Mouse (Mus musculus) lung, postnatal 0 days (tissue): ENCODE results near the gene Acbd3. TPM values are rescaled to one million over a fixed set of nuclear protein-coding genes. Genes with fewer than 3 reads are reported as not detected.

ENCODE experiments used
- ATAC-seq: fragments of 200-750 bp; cut with Nextera tagmentation; 2 replicates; pipeline ENCODE4 v1.8.0; 2017; ENCODE audit warnings: moderate library complexity
- DNase-seq: peaks from one replicate; pipeline ENCODE4 v3.0.0-alpha.2; 2016; ENCODE audit warnings: low spot score
- H3K27ac ChIP-seq: fragments of 300-500 bp; sonication (generic); 2 replicates; pipeline ENCODE4 v1.5.1; 2014; ENCODE audit warnings: antibody characterized with exemption, mild to moderate bottlenecking, low read length, mixed read lengths
- H3K27me3 ChIP-seq: fragments of 300-500 bp; sonication (generic); replicated peaks from 2 replicates; pipeline ENCODE4 v1.6.1; 2014; ENCODE audit warnings: low read length, mixed read lengths; ENCODE audit not compliant: insufficient read depth
- H3K36me3 ChIP-seq: fragments of 300-500 bp; sonication (generic); 2 replicates; pipeline ENCODE4 v1.6.1; 2014; ENCODE audit warnings: low read length, mixed read lengths; ENCODE audit not compliant: insufficient read depth
- H3K4me1 ChIP-seq: fragments of 300-500 bp; sonication (generic); 2 replicates; pipeline ENCODE4 v1.6.1; 2014; ENCODE audit warnings: antibody characterized with exemption, low read depth, low read length, mixed read lengths; ENCODE audit not compliant: insufficient read depth
- H3K4me2 ChIP-seq: fragments of 300-500 bp; sonication (generic); replicated peaks from 2 replicates; pipeline ENCODE4 v1.6.1; 2014; ENCODE audit warnings: low read depth, mild to moderate bottlenecking, low read length, moderate library complexity, mixed read lengths
- H3K4me3 ChIP-seq: fragments of 300-500 bp; sonication (generic); 2 replicates; pipeline ENCODE4 v1.5.1; 2014; ENCODE audit warnings: low read depth, low read length
- H3K9ac ChIP-seq: fragments of 300-500 bp; sonication (generic); replicated peaks from 2 replicates; pipeline ENCODE4 v1.6.1; 2014; ENCODE audit warnings: low read depth, mild to moderate bottlenecking
- H3K9me3 ChIP-seq: fragments of 300-500 bp; sonication (generic); 2 replicates; pipeline ENCODE4 v1.6.1; 2016; ENCODE audit warnings: low read length, mixed read lengths
- CTCF ChIP-seq: IDR thresholded peaks from 2 replicates; pipeline ENCODE4 v1.5.1; 2016; ENCODE audit warnings: antibody characterized with exemption, mild to moderate bottlenecking
- EP300 ChIP-seq: IDR thresholded peaks from 2 replicates; pipeline ENCODE4 v1.6.1; 2016; ENCODE audit warnings: antibody characterized with exemption, mild to moderate bottlenecking, control low read depth
- WGBS: fragments of 180-500 bp; shearing (Covaris S2); extraction: QIAGEN DNeasy Blood & Tissue Kit; methylation state at CpG from one replicate; pipeline ENCODE4 v1.1.7; 2014; 5-methylcytosine and 5-hydroxymethylcytosine counted together
- polyA plus RNA-seq: library from polyadenylated mRNA; unstranded; fragments of >200 nt; fragmentation: Nextera tagmentation; extraction: Ambion mirVana; gene quantifications from 2 replicates; pipeline ENCODE4 v1.2.1, GENCODE M21; 2015

Gene Acbd3
- polyA plus RNA-seq: 17.0 and 18.5 TPM in 2 replicates

DNA sequence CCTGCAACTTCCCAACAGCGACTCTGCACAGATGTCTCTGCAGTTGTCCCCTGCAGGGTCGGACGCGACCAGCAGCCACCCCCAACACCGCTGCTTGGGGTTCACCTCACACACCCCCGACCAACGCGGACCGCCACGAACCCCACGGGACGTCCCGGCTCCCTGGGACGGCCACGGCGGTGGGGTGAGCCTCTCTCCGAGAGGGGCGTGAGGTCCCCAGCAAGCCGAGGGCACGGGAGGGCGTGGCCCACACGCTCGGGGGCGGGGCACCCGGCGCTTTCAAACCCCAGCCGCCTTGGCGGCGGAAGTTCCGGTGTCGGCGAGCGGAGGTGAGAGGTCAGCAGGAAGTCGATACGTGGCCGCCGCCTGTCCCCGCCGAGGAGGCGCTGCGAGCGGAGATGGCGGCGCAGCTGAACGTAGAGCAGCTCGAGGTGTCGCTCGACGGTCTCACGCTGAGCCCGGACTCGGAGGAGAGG is at the start of gene Acbd3:
TSS of gene Acbd3 (plus strand) at position 340 of the 476 bp plus-strand sequence.
- WGBS: under 1% methylated on average over 48 of the region's 52 CpGs
- no peaks in the 10 kb centered on the region for H3K36me3 ChIP-seq
- peak; percentile 27; the same call in 1 of the 2 replicates for TF ChIP-seq CTCF
- TF ChIP-seq EP300: no peak

DNA sequence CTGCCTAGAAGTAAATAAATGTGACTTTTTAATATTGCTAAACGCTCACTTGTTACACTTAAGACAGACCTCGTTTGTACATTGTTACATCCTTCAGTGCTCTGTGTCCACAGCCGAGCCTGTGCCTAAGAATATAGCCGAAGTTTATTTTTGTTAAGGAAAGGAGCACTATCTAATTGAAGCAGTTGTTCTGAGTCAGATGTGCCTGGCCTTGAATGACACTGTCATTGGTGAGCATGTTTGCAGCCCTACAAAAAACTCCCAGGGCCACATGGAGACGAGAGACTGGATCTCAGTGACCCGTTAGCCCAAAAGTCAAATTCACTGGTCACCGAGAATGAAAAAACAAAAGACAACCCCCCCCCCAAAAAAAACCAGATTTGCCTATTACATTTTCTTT is 34.6 kb upstream of the Acbd3 start:
- WGBS: 84% methylated on average over 7 of the region's 7 CpGs
- peaks cover 6% of the 10 kb centered on the region; the same call in 1 of the 2 replicates for H3K36me3 ChIP-seq
- no peak for ATAC-seq

More for the DNA sequence above, at the start of gene Acbd3:
- H3K9me3 ChIP-seq: no peaks in the 10 kb centered on the region
- peak within 1 kb of the TSS; percentile 96 for H3K4me3 ChIP-seq
- DNase-seq (peak; percentile 96), ATAC-seq (peak; percentile 97)
- H3K4me2 ChIP-seq: peak within 1 kb of the TSS; percentile 86
- H3K27ac ChIP-seq: peak within 1 kb of the TSS; percentile 95
- peak within 1 kb of the TSS; percentile 86 for H3K9ac ChIP-seq
- peaks cover 12% of the 10 kb centered on the region for H3K4me1 ChIP-seq
- no peaks in the 10 kb centered on the region for H3K27me3 ChIP-seq

GRCm38 (mm10) chr1:180696626-180697352 is 29.1 kb upstream of the Acbd3 start, which contains the start of gene Mixl1:
Gene Mixl1, minus strand, starts transcription at chr1:180697034.
- 1% methylated on average over 51 of the region's 79 CpGs for WGBS
- H3K4me3 ChIP-seq: peak within 1 kb of the TSS; percentile 33

More for the DNA sequence above, 34.6 kb upstream of the Acbd3 start:
- no peak overlapping the region for H3K9ac ChIP-seq
- no peak overlapping the region for H3K27ac ChIP-seq
- H3K4me2 ChIP-seq: no peak overlapping the region
- H3K4me3 ChIP-seq: no peak overlapping the region
- no peak for TF ChIP-seq EP300
- H3K4me1 ChIP-seq: no peaks in the 10 kb centered on the region
- H3K27me3 ChIP-seq: peaks cover 8% of the 10 kb centered on the region; the same call in 1 of the 2 replicates
- no peaks in the 10 kb centered on the region for H3K9me3 ChIP-seq
- DNase-seq: no peak

GRCm38 (mm10) chr1:180698063-180698462 is 27.8 kb upstream of the Acbd3 start:
- Histone ChIP-seq H3K9me3 (no peaks in the 10 kb centered on the region), H3K36me3 (no peaks in the 10 kb centered on the region), H3K27ac (no peak overlapping the region), H3K4me2 (no peak overlapping the region), H3K4me1 (no peaks in the 10 kb centered on the region), H3K9ac (no peak overlapping the region), H3K4me3 (no peak overlapping the region), H3K27me3 (peaks cover 23% of the 10 kb centered on the region; the same call in 1 of the 2 replicates)
- TF ChIP-seq CTCF (no peak), EP300 (no peak)
- ATAC-seq (no peak), DNase-seq (no peak)
- WGBS: 65% methylated on average over 5 of the region's 5 CpGs

More at GRCm38 (mm10) chr1:180696626-180697352, 29.1 kb upstream of the Acbd3 start, which contains the start of gene Mixl1:
- DNase-seq (peak; percentile 15), ATAC-seq (peak; percentile 32)
- Histone ChIP-seq H3K27ac (no peak within 1 kb of the TSS), H3K27me3 (peaks cover 23% of the 10 kb centered on the region; the same call in 1 of the 2 replicates), H3K4me1 (no peaks in the 10 kb centered on the region), H3K4me2 (peak within 1 kb of the TSS; percentile 61), H3K9ac (no peak within 1 kb of the TSS), H3K36me3 (no peaks in the 10 kb centered on the region), H3K9me3 (no peaks in the 10 kb centered on the region)
- TF ChIP-seq CTCF (no peak), EP300 (no peak)

DNA sequence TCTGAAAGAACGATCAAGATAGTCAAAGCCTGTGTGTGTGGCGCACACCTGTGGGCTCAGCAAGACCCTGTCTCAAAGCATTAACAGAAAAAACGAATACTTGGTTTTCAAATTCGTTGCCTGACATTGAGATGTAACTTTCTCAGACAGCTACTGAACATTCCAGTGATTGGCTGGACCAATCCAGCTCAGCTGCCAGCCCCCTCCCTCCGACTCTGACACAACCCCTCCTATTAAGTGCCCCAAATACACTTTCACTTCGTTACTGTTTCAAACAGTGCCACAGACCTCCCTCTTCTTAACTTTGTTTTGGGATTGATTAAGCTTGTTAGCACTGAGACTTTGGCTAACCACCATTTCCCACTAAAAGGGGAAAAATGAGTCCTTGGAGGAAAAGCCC is 22.4 kb upstream of the Acbd3 start:
- Histone ChIP-seq H3K9me3 (no peaks in the 10 kb centered on the region), H3K4me2 (peak overlapping the region; percentile 43), H3K9ac (no peak overlapping the region), H3K27ac (no peak overlapping the region), H3K4me3 (peak overlapping the region; percentile 20), H3K4me1 (no peaks in the 10 kb centered on the region), H3K36me3 (no peaks in the 10 kb centered on the region), H3K27me3 (0 out of 2 replicates have a peak, but pooled peaks cover 4% of the 10 kb centered on the region)
- TF ChIP-seq CTCF (no peak), EP300 (no peak)
- ATAC-seq (peak; percentile 75), DNase-seq (peak; percentile 63)
- WGBS: 30% methylated on average over 6 of the region's 6 CpGs

DNA sequence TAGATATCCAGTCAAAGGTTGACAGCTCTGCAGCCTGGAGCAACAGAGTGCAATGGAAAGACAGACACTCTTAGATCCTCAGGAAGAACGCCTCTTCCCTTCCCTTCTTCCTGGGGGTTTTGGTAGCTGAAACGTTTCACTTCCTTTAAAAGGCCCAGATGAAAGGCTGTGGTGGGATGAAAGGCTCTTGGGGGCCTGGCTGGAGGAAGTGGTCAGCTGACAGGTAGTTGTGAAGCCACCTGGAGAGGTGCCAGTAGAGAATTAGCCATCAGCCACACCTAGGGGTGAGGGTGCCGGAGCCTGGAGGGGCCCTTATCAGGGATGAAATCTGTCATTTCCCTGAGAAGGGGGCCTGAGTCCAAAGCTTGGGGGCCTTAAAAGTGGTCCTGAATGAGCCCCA is 18.5 kb upstream of the Acbd3 start:
- Histone ChIP-seq H3K36me3 (no peaks in the 10 kb centered on the region), H3K4me3 (no peak overlapping the region), H3K27ac (no peak overlapping the region), H3K4me2 (no peak overlapping the region), H3K9ac (no peak overlapping the region), H3K9me3 (no peaks in the 10 kb centered on the region), H3K4me1 (0 out of 2 replicates have a peak, but pooled peaks cover 3% of the 10 kb centered on the region), H3K27me3 (no peaks in the 10 kb centered on the region)
- TF ChIP-seq CTCF: no peak
- no peak for TF ChIP-seq EP300
- 32% methylated on average over 3 of the region's 3 CpGs for WGBS
- no peak for ATAC-seq
- no peak for DNase-seq
